Mouse (Mus musculus) liver, embryonic 13.5 days (tissue): ENCODE measurements at regions not wholly inside any gene's neighbourhood (a gene's known extent, or its start where the extent isn't known, plus 50 kb on each side); places are given as distances from the start of the nearest gene placed in this dataset.
A peak's percentile ranks its signal among the peaks of the same experiment; 100 is the strongest.

ENCODE experiments used
- ATAC-seq: fragments of 200-750 bp; cut with Nextera tagmentation; 2 replicates; pipeline ENCODE4 v1.8.0; 2017; ENCODE audit warnings: low read depth, mild to moderate bottlenecking, moderate number of reproducible peaks, moderate library complexity
- DNase-seq: peaks from one replicate; pipeline ENCODE4 v3.0.0; 2022
- H3K27ac ChIP-seq: fragments of 300-500 bp; sonication (generic); 2 replicates; pipeline ENCODE4 v1.5.1; 2015; ENCODE audit warnings: moderate library complexity, mild to moderate bottlenecking, inconsistent platforms
- H3K27me3 ChIP-seq: fragments of 300-500 bp; sonication (generic); 2 replicates; pipeline ENCODE4 v1.6.1; 2015; ENCODE audit warnings: mild to moderate bottlenecking, inconsistent platforms
- H3K36me3 ChIP-seq: fragments of 300-500 bp; sonication (generic); 2 replicates; pipeline ENCODE4 v1.6.1; 2015; ENCODE audit warnings: mild to moderate bottlenecking, inconsistent platforms
- H3K4me1 ChIP-seq: fragments of 300-500 bp; sonication (generic); replicated peaks from 2 replicates; pipeline ENCODE4 v1.6.1; 2015; ENCODE audit warnings: inconsistent platforms
- H3K4me2 ChIP-seq: fragments of 300-500 bp; sonication (generic); 2 replicates; pipeline ENCODE4 v1.6.1; 2015; ENCODE audit warnings: inconsistent platforms, mild to moderate bottlenecking, moderate library complexity
- H3K4me3 ChIP-seq: fragments of 300-500 bp; sonication (generic); replicated peaks from 2 replicates; pipeline ENCODE4 v1.5.1; 2015; ENCODE audit warnings: mild to moderate bottlenecking, inconsistent platforms
- H3K9ac ChIP-seq: fragments of 300-500 bp; sonication (generic); 2 replicates; pipeline ENCODE4 v1.6.1; 2015; ENCODE audit warnings: mild to moderate bottlenecking, inconsistent platforms
- H3K9me3 ChIP-seq: fragments of 300-500 bp; sonication (generic); replicated peaks from 2 replicates; pipeline ENCODE4 v1.6.1; 2016; ENCODE audit warnings: inconsistent platforms
- WGBS: fragments of 180-500 bp; shearing (Covaris S2); methylation state at CpG from one replicate; pipeline ENCODE4 v1.1.7; 2015; ENCODE audit not compliant: insufficient replicate concordance; 5-methylcytosine and 5-hydroxymethylcytosine counted together

DNA sequence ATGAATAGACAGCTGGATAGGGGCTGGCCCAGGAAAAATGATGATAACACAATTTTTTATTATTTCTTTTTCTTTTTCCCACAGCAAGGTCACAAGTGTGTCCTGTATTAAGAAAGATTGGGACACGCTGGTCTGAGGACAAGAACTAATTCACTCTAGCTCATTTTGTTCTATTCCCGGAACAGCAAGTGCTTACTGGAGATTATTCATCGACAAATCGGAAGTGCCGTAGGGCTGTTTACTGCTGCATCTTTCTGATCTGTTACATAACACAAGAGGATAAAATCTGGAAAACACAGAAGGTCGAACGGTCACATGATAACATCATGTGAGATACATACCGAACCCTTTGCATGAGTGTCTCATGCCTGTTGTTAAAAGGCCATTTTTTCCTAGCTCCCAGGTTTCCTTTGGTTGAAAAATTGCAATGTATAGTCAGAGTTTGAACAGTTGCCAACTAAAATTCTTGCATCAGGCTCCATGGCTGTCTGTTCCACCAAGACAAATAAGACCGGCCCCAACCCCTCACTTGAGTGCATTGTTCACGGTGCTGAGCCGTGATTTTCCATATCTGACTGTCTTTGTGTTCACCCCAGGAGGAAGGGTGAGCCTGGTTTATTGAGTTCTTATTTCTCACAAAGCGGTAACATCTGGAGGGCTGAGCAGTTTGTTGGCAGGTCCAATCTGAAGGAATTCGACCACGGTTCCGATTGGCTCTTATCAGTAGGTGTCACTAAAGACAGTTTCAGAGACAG, 139.0 kb upstream of the Gm15217 start:
- no peak overlapping the region for H3K9ac ChIP-seq
- DNase-seq (no peak), ATAC-seq (no peak)
- no peak overlapping the region for H3K27ac ChIP-seq
- H3K27me3 ChIP-seq = no peaks in the 10 kb centered on the region
- no peaks in the 10 kb centered on the region for H3K36me3 ChIP-seq
- 74% methylated on average over 15 of the region's 15 CpGs for WGBS
- no peaks in the 10 kb centered on the region for H3K4me1 ChIP-seq
- H3K4me3 ChIP-seq = no peak overlapping the region
- no peaks in the 10 kb centered on the region for H3K9me3 ChIP-seq
- no peak overlapping the region for H3K4me2 ChIP-seq

DNA sequence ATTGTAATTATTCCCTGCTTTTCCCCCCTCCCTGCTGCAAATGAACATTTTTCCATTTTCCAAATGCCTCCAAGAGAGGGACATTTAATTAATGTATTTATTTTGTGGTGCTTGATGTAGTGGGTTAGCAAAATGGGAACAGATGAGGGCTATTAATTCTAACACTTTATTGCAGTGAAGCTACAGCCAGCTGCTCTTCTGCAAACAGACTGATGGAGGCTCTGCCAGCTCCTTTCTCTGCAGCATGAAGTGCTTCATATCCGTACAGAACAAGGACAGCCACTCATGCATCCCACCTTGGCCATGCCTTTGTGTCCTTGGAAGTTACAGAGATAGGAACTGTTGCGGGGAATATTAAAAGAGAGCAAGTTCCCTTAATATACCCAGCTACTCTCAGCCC, 138.3 kb upstream of the Gm15217 start:
- DNase-seq (no peak), ATAC-seq (no peak)
- Histone ChIP-seq H3K4me1 (no peaks in the 10 kb centered on the region), H3K4me3 (no peak overlapping the region), H3K27me3 (no peaks in the 10 kb centered on the region), H3K9me3 (no peaks in the 10 kb centered on the region), H3K27ac (no peak overlapping the region), H3K36me3 (no peaks in the 10 kb centered on the region), H3K4me2 (no peak overlapping the region), H3K9ac (no peak overlapping the region)
- 69% methylated on average over 2 of the region's 2 CpGs for WGBS

DNA sequence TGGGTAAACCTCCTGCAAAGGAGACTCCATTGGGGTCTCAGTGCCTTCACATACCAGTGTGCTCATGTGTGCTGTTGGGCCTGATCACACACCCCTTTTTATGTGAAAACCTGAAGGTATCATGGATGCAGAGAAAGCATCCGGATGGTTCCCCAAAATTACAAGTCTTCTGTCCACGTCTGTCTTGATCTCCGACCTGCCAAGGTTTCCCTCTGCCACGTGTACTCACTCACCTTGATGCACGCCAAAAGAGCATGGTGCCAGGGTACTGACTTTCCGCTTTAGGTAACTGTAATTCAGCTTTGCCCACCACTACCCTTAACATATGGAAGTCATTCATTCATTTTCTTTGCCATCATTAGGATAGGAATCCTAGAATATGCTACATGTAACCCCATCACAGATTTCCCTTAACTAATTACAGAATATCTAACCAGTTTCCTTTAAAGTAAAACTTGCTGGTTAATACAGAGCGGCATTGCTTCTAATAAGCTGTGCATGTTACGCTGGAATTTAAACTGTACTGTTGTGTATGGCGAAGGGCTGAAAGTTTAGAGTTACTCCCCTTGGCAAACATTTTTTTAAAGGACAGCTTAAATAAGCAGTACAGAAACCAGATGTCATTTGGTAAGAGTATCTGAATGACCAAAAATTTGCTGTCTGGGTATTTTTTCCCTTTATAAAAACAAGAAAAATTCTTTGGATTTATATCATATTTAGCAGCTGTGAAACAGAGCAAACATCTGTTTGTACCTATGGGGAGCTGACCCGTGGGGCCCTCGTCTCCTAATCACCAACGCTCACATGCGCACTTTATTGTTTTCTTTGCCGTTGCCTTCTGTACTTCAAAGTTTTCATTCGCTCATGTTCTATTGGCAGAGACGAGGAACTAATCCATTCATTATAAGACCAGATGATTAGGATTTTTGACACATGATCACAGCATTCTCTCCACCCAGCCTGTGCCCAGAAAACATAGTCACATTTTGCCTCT, 131.4 kb upstream of the Gm15217 start:
- H3K27ac ChIP-seq = no peak overlapping the region
- no peak overlapping the region for H3K9ac ChIP-seq
- 72% methylated on average over 16 of the region's 16 CpGs for WGBS
- H3K36me3 ChIP-seq = no peaks in the 10 kb centered on the region
- no peak overlapping the region for H3K4me3 ChIP-seq
- no peaks in the 10 kb centered on the region for H3K27me3 ChIP-seq
- DNase-seq (no peak), ATAC-seq (no peak)
- H3K4me2 ChIP-seq = no peak overlapping the region
- H3K9me3 ChIP-seq = no peaks in the 10 kb centered on the region
- no peaks in the 10 kb centered on the region; the same call in 1 of the 2 replicates for H3K4me1 ChIP-seq

DNA sequence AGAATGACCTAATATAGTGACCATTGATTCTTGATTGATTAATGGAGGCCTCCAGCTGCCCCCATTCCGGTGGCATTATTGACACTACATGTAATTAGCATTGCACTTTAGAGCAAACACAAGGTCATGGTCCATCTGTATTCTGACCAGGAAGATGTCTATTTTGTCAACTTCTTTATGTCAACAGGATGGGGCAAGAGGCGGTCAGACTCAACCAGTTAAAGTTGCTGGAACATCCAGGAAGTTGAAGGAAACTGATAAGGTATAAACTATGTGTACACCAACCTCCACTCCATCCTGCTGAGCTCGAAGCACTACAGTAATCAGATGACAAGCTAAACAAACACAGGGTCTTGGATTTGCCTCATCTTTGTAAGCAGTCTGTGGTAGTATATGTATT, 130.1 kb upstream of the Gm15217 start:
- Histone ChIP-seq H3K27ac (no peak overlapping the region), H3K4me3 (no peak overlapping the region), H3K9me3 (no peaks in the 10 kb centered on the region), H3K4me1 (no peaks in the 10 kb centered on the region; the same call in 1 of the 2 replicates), H3K36me3 (no peaks in the 10 kb centered on the region), H3K9ac (no peak overlapping the region), H3K4me2 (no peak overlapping the region), H3K27me3 (no peaks in the 10 kb centered on the region)
- no peak for DNase-seq
- ATAC-seq = no peak
- WGBS = 11% methylated on average over 3 of the region's 3 CpGs

DNA sequence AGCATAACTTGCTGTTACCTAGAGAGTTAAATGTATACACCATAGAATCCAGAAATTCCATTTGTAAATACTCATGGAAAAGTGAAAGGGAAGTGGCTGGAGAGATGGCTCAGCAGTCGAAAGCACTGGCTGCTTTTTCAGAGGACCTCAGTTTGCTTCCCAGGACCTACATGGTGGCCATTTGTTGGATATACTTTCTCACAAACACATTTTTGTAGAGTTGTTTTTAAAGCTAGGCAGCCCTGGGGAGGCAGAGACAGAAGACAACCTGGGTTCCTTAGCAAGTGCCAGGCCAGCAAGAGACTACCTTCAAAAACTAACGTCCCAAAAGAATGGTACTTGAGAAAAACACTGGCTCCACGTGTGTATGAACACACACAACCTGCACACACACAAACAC, 124.0 kb upstream of the Gm15217 start:
- Histone ChIP-seq H3K4me1 (peaks cover 4% of the 10 kb centered on the region; the same call in 1 of the 2 replicates), H3K4me2 (no peak overlapping the region), H3K9me3 (no peaks in the 10 kb centered on the region), H3K27me3 (no peaks in the 10 kb centered on the region), H3K27ac (no peak overlapping the region), H3K9ac (no peak overlapping the region), H3K36me3 (no peaks in the 10 kb centered on the region), H3K4me3 (no peak overlapping the region)
- 53% methylated on average over 3 of the region's 3 CpGs for WGBS
- DNase-seq = no peak
- no peak for ATAC-seq

DNA sequence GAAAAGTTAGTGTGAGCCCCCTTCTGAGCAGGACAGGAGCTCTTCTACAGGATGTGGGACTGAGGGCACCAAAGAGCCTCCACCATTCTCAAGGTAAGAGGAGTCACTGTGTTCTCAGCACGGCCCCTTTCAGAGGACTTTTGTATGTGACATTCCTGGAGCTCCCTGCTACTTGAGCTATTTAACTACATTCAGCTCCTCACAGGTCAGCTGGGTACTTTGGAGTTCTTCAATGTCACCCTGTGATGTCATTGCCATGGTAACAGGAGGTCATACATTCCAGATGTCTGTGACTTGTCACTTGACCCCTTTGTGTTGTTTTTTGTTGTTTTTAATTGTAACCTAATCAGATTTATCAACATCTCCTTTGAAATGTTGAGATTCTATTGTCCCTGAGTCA, 122.9 kb upstream of the Gm15217 start:
- no peak overlapping the region for H3K9ac ChIP-seq
- H3K27me3 ChIP-seq = no peaks in the 10 kb centered on the region
- WGBS = 26% methylated on average over 1 of the region's 1 CpGs
- ATAC-seq (no peak), DNase-seq (no peak)
- H3K36me3 ChIP-seq = no peaks in the 10 kb centered on the region
- no peaks in the 10 kb centered on the region for H3K9me3 ChIP-seq
- H3K4me1 ChIP-seq = peaks cover 4% of the 10 kb centered on the region; the same call in 1 of the 2 replicates
- no peak overlapping the region for H3K4me2 ChIP-seq
- no peak overlapping the region for H3K4me3 ChIP-seq
- H3K27ac ChIP-seq = no peak overlapping the region

DNA sequence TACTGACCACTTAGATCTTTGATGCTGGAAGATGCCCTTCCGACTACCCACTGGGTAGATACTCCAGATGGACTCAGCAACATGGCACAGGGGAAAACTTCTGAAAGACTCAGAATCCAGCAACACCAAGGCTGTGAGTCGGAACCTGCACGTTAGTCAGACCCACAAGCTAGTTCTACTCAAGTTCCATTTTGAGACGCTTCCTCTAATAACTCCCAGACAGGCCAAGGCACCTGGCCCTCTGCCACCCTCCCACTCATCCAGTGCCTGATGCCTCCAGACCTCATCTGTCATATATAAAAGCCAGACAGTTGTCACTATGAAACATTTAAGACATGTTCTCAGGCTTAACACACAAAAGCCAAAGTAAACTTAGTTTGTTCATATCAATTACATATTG, 121.9 kb upstream of the Gm15217 start:
- H3K4me2 ChIP-seq = no peak overlapping the region
- H3K4me3 ChIP-seq = no peak overlapping the region
- H3K36me3 ChIP-seq = no peaks in the 10 kb centered on the region
- peaks cover 4% of the 10 kb centered on the region; the same call in 1 of the 2 replicates for H3K4me1 ChIP-seq
- WGBS = 61% methylated on average over 4 of the region's 4 CpGs
- H3K9ac ChIP-seq = no peak overlapping the region
- DNase-seq (no peak), ATAC-seq (no peak)
- H3K27ac ChIP-seq = no peak overlapping the region
- no peaks in the 10 kb centered on the region for H3K9me3 ChIP-seq
- no peaks in the 10 kb centered on the region for H3K27me3 ChIP-seq

DNA sequence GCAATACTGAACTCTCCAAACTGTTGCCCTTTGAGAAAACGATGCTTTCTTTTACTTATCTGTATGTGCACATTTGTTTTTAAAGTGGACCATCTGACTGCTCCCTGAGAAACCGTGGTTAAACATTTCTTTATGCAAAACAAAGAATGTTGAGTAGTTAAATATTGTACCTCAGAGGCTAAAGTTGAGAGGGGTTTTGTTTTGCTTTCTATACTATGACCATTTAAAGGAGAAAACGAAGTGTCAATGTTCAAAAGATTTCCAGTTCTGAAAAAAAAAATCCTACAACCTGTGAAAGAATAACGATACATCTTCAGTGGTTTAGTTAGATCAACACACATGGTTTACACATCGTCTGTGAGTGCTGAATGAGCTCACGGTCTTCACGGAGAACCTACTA, 120.7 kb upstream of the Gm15217 start:
- H3K27ac ChIP-seq = no peak overlapping the region
- H3K4me1 ChIP-seq = peaks cover 4% of the 10 kb centered on the region; the same call in 1 of the 2 replicates
- no peak overlapping the region for H3K4me2 ChIP-seq
- H3K9me3 ChIP-seq = no peaks in the 10 kb centered on the region
- ATAC-seq (no peak), DNase-seq (no peak)
- no peaks in the 10 kb centered on the region for H3K36me3 ChIP-seq
- H3K9ac ChIP-seq = no peak overlapping the region
- no peaks in the 10 kb centered on the region for H3K27me3 ChIP-seq
- 52% methylated on average over 7 of the region's 7 CpGs for WGBS
- H3K4me3 ChIP-seq = no peak overlapping the region

DNA sequence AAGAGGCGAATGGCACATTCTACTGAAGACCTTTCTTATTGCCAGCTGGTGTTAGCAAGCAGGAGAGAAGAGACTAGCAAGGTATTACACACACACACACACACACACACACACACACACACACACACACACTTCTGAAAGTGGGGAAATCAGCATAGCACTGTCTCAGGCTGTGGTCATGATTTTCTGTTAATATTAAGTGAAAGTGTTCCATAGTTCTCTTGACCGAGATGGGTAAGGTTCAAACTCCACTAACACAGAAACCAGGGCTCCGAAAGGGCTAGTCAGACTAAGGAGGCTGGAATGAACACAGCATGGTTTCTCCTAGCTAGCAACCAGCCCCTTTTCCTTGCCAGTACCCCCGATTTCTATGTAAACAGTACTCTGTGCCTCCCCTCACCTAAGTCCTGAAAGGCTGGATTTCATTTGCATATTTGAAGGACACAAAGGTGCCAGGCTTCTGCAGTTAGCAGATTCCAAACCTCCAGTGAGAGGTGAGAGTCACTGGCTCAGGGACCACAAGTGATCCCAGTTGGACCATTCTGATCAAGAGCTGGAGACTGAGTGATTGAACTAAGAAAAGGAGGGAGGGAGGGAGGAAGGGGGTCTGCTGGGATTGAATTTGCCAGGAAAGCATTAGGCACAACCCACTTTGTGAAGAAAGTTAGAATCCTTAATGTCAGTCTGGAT, 118.8 kb upstream of the Gm15217 start:
- DNase-seq (no peak), ATAC-seq (peak; percentile 66; the same call in 1 of the 2 replicates)
- Histone ChIP-seq H3K4me1 (peaks cover 4% of the 10 kb centered on the region; the same call in 1 of the 2 replicates), H3K9me3 (no peaks in the 10 kb centered on the region), H3K27me3 (no peaks in the 10 kb centered on the region), H3K36me3 (no peaks in the 10 kb centered on the region), H3K4me2 (no peak overlapping the region), H3K27ac (no peak overlapping the region; the same call in 1 of the 2 replicates), H3K4me3 (no peak overlapping the region), H3K9ac (no peak overlapping the region)
- 53% methylated on average over 4 of the region's 4 CpGs for WGBS

DNA sequence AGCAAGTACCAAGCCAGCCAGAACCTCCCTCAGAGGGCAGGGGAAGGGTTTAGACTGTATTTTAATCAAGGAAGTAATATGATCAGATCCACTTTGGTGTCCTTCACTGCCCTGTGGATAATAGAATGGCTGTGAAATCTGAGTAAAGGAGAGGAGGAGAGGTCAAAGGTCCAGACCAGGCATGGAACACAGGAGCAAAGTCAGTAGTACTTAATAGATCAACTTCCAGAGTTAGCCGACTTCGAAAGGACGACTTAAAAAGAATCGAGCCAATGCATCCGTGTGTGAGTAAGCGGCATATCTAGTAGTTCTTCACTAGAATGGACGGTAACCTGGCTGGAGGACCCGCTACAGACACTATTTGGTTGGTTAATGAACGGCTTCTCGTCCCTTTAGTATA, 103.8 kb upstream of the Gm15217 start:
- Histone ChIP-seq H3K36me3 (no peaks in the 10 kb centered on the region), H3K27ac (no peak overlapping the region), H3K27me3 (no peaks in the 10 kb centered on the region), H3K4me3 (no peak overlapping the region), H3K9me3 (no peaks in the 10 kb centered on the region), H3K4me2 (no peak overlapping the region), H3K9ac (no peak overlapping the region), H3K4me1 (no peaks in the 10 kb centered on the region)
- no peak for DNase-seq
- ATAC-seq = no peak
- 76% methylated on average over 10 of the region's 10 CpGs for WGBS
